Mouse (Mus musculus): Measurements from ENCODE around the gene Mtus2. TPM values are rescaled to one million over a fixed set of nuclear protein-coding genes. Genes with fewer than 3 reads are reported as not detected.

Mtus2 gene
- polyA plus RNA-seq (2012; rRNA removed) = 22.5 and 24.5 TPM in 2 replicates

- Histone ChIP-seq H3K27ac (ENCODE audit: insufficient read depth, low read length) (peak within 1 kb of the TSS; percentile 97), H3K4me3 (ENCODE audit: insufficient read depth, low read length) (peak within 1 kb of the TSS; percentile 57), H3K4me1 (ENCODE audit: control insufficient read depth, insufficient read depth, low read length) (0 out of 2 replicates have a peak, but pooled peaks cover 2% of the 10 kb centered on the region)
- TF ChIP-seq POLR2A (IDR thresholded peaks at IDR 0.05; ENCODE audit: extremely low read depth, insufficient read depth, low read length) (no peak), CTCF (IDR thresholded peaks at IDR 0.05; ENCODE audit: extremely low read depth, insufficient read depth, low read length) (peak; percentile 36)
These were observed at the start of gene Mtus2 for GRCm38 (mm10) chr5:147956821-147957564. Mtus2 (plus strand) TSS chr5:147957320.

- no peak overlapping the region for H3K27ac ChIP-seq (ENCODE audit: insufficient read depth, low read length)
- no peaks in the 10 kb centered on the region for H3K4me1 ChIP-seq (ENCODE audit: control insufficient read depth, insufficient read depth, low read length)
- TF ChIP-seq POLR2A (IDR thresholded peaks at IDR 0.05; ENCODE audit: extremely low read depth, insufficient read depth, low read length) (no peak), CTCF (IDR thresholded peaks at IDR 0.05; ENCODE audit: extremely low read depth, insufficient read depth, low read length) (no peak)
- no peak overlapping the region for H3K4me3 ChIP-seq (ENCODE audit: insufficient read depth, low read length)
These were observed 49.3 kb upstream of the Mtus2 start for GRCm38 (mm10) chr5:147907851-147908250.

- Histone ChIP-seq H3K4me1 (ENCODE audit: control insufficient read depth, insufficient read depth, low read length) (no peaks in the 10 kb centered on the region), H3K4me3 (ENCODE audit: insufficient read depth, low read length) (no peak overlapping the region), H3K27ac (ENCODE audit: insufficient read depth, low read length) (no peak overlapping the region)
- no peak for TF ChIP-seq POLR2A (IDR thresholded peaks at IDR 0.05; ENCODE audit: extremely low read depth, insufficient read depth, low read length)
- no peak for TF ChIP-seq CTCF (IDR thresholded peaks at IDR 0.05; ENCODE audit: extremely low read depth, insufficient read depth, low read length)
These were observed 46.2 kb upstream of the Mtus2 start for GRCm38 (mm10) chr5:147910807-147911509.

- TF ChIP-seq POLR2A (IDR thresholded peaks at IDR 0.05; ENCODE audit: extremely low read depth, insufficient read depth, low read length) = no peak
- no peak for TF ChIP-seq CTCF (IDR thresholded peaks at IDR 0.05; ENCODE audit: extremely low read depth, insufficient read depth, low read length)
- H3K27ac ChIP-seq (ENCODE audit: insufficient read depth, low read length) = no peak overlapping the region
- H3K4me3 ChIP-seq (ENCODE audit: insufficient read depth, low read length) = no peak overlapping the region
- no peaks in the 10 kb centered on the region for H3K4me1 ChIP-seq (ENCODE audit: control insufficient read depth, insufficient read depth, low read length)
These were observed 45.4 kb upstream of the Mtus2 start for GRCm38 (mm10) chr5:147911744-147912143.

GRCm38 (mm10) chr5:147913241-147913842 lies 43.8 kb upstream of the Mtus2 start:
- TF ChIP-seq POLR2A (IDR thresholded peaks at IDR 0.05; ENCODE audit: extremely low read depth, insufficient read depth, low read length) (no peak), CTCF (IDR thresholded peaks at IDR 0.05; ENCODE audit: extremely low read depth, insufficient read depth, low read length) (no peak)
- Histone ChIP-seq H3K27ac (ENCODE audit: insufficient read depth, low read length) (0 out of 2 replicates have a peak overlapping the region, but pooled peaks have one; percentile 51), H3K4me1 (ENCODE audit: control insufficient read depth, insufficient read depth, low read length) (no peaks in the 10 kb centered on the region), H3K4me3 (ENCODE audit: insufficient read depth, low read length) (no peak overlapping the region)

- TF ChIP-seq CTCF (IDR thresholded peaks at IDR 0.05; ENCODE audit: extremely low read depth, insufficient read depth, low read length) (no peak), POLR2A (IDR thresholded peaks at IDR 0.05; ENCODE audit: extremely low read depth, insufficient read depth, low read length) (no peak)
These were observed 42.0 kb upstream of the Mtus2 start for GRCm38 (mm10) chr5:147915038-147915566.

GRCm38 (mm10) chr5:147916171-147916570 lies 40.9 kb upstream of the Mtus2 start:
- TF ChIP-seq CTCF (IDR thresholded peaks at IDR 0.05; ENCODE audit: extremely low read depth, insufficient read depth, low read length) = no peak
- no peak for TF ChIP-seq POLR2A (IDR thresholded peaks at IDR 0.05; ENCODE audit: extremely low read depth, insufficient read depth, low read length)
- no peak overlapping the region for H3K4me3 ChIP-seq (ENCODE audit: insufficient read depth, low read length)
- no peaks in the 10 kb centered on the region for H3K4me1 ChIP-seq (ENCODE audit: control insufficient read depth, insufficient read depth, low read length)
- H3K27ac ChIP-seq (ENCODE audit: insufficient read depth, low read length) = no peak overlapping the region

More at GRCm38 (mm10) chr5:147915038-147915566, 42.0 kb upstream of the Mtus2 start:
- no peak overlapping the region for H3K27ac ChIP-seq (ENCODE audit: insufficient read depth, low read length)
- H3K4me3 ChIP-seq (ENCODE audit: insufficient read depth, low read length) = no peak overlapping the region
- H3K4me1 ChIP-seq (ENCODE audit: control insufficient read depth, insufficient read depth, low read length) = no peaks in the 10 kb centered on the region

GRCm38 (mm10) chr5:147918044-147918846 lies 38.9 kb upstream of the Mtus2 start:
- Histone ChIP-seq H3K4me3 (ENCODE audit: insufficient read depth, low read length) (no peak overlapping the region), H3K27ac (ENCODE audit: insufficient read depth, low read length) (peak overlapping the region; percentile 94; the same call in 1 of the 2 replicates), H3K4me1 (ENCODE audit: control insufficient read depth, insufficient read depth, low read length) (no peaks in the 10 kb centered on the region)
- TF ChIP-seq CTCF (IDR thresholded peaks at IDR 0.05; ENCODE audit: extremely low read depth, insufficient read depth, low read length) (no peak), POLR2A (IDR thresholded peaks at IDR 0.05; ENCODE audit: extremely low read depth, insufficient read depth, low read length) (no peak)

All from cortical plate, adult 2 months (tissue).